Mouse (Mus musculus): ENCODE measurements around the gene Skint4. TPM values are rescaled to one million over a fixed set of nuclear protein-coding genes. Genes with fewer than 3 reads are reported as not detected.

The Skint4 gene
- not detected in 2 replicates for total RNA-seq (2012; rRNA removed)

DNA sequence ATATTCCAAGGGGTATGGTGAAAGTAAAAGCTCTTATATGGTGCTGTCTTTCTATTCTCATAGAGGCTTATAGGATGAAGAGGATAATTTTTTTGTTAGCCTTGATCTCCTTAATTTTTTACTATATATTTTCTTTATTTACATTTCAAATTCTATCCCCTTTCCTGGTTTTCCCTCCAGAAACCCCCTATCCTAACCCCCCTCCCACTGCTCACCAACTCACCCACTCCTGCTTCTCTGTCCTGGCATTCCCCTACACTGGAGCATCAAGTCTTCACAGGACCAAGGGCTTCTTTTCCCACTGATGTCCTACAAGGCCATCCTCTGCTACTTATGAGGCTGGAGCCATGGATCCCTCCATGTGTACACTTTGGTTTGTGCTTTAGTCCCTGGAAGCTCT is at the start of gene Skint4:
Skint4 (plus strand) TSS at position 301 of the 400 bp plus-strand sequence.
- no peak within 1 kb of the TSS for H3K9ac ChIP-seq (ENCODE audit: insufficient read depth, low read depth, low read length, poor library complexity, severe bottlenecking)
- in situ Hi-C loops (cut with MboI; ENCODE audit: low sequenced_read_pairs in 2 of 2, unreplicated experiment in 2 of 2) = no loop called here
- no peaks in the 10 kb centered on the region for H3K4me1 ChIP-seq (ENCODE audit: control insufficient read depth in 2 of 2, insufficient read depth in 2 of 2, low read length in 2 of 2, poor library complexity in 1 of 2)
- no peaks in the 10 kb centered on the region for H3K9me3 ChIP-seq (ENCODE audit: control insufficient read depth, insufficient read depth, low read depth, low read length)
- no peaks in the 10 kb centered on the region for H3K36me3 ChIP-seq (ENCODE audit: control insufficient read depth, insufficient read depth, low read length, poor library complexity, severe bottlenecking)
- no peak for TF ChIP-seq CHD2 (IDR thresholded peaks at IDR 0.05; ENCODE audit: low read depth, low read length)
- TF ChIP-seq MAFK (IDR thresholded peaks at IDR 0.05; ENCODE audit: insufficient read depth, low read depth, low read length) = no peak
- TF ChIP-seq ZC3H11A (IDR thresholded peaks at IDR 0.05; ENCODE audit: borderline replicate concordance, low read depth, low read length) = no peak
- TF ChIP-seq HCFC1 (IDR thresholded peaks at IDR 0.05; ENCODE audit: borderline replicate concordance, insufficient read depth, low read length) = no peak
- TF ChIP-seq ZNF384 (IDR thresholded peaks at IDR 0.05; ENCODE audit: low read depth, low read length) = no peak
- no peak within 1 kb of the TSS for H3K4me3 ChIP-seq (ENCODE audit: insufficient read depth in 1 of 2, low read depth in 1 of 2, low read length in 2 of 2, poor library complexity in 1 of 2, severe bottlenecking in 1 of 2)
- DNase-seq (ENCODE audit: low read depth, low spot score) = no peak
- H3K27ac ChIP-seq (ENCODE audit: insufficient read depth, low read depth, low read length, poor library complexity, severe bottlenecking) = no peak within 1 kb of the TSS

Other genes starting within 250 kb of the Skint4 start
- not detected in 2 replicates for gene Slc5a9, start 169.1 kb upstream of the Skint4 start, total RNA-seq (2012; rRNA removed)
- gene Skint8, start 152.6 kb upstream of the Skint4 start, total RNA-seq (2012; rRNA removed) = not detected in 2 replicates
- not detected in 2 replicates for gene Skint7, start 99.1 kb upstream of the Skint4 start, total RNA-seq (2012; rRNA removed)
- gene Skint1, start 65.7 kb upstream of the Skint4 start, total RNA-seq (2012; rRNA removed) = not detected in 2 replicates
- not detected in 2 replicates for gene Skint3, start 160.2 kb downstream of the Skint4 start, total RNA-seq (2012; rRNA removed)